Mouse (Mus musculus): ENCODE data around the gene Cdk2ap2.
"Not testable (repeated sequence)": the region's sequence is repeated elsewhere in the genome, so short reads cannot be mapped to it uniquely, and the experiment has no call there.

The Cdk2ap2 gene

GRCm38 (mm10) chr19:4096642-4097440 lies at the start of gene Cdk2ap2:
Cdk2ap2 (plus strand) TSS chr19:4097182.
- DNase-seq (ENCODE audit: low read depth, low spot score): peak; percentile 100

GRCm38 (mm10) chr19:4047859-4048258 lies 49.1 kb upstream of the Cdk2ap2 start:
- peak; percentile 81 for DNase-seq (ENCODE audit: low read depth, low spot score)

GRCm38 (mm10) chr19:4049069-4049468 lies 47.9 kb upstream of the Cdk2ap2 start:
- peak; percentile 30 for DNase-seq (ENCODE audit: low read depth, low spot score)

GRCm38 (mm10) chr19:4051016-4051415 lies 46.0 kb upstream of the Cdk2ap2 start:
- DNase-seq (ENCODE audit: low read depth, low spot score): no peak

GRCm38 (mm10) chr19:4051741-4052515 lies 45.1 kb upstream of the Cdk2ap2 start:
- DNase-seq (ENCODE audit: low read depth, low spot score): peak; percentile 60

- no peak for DNase-seq (ENCODE audit: low read depth, low spot score)
These were observed 44.4 kb upstream of the Cdk2ap2 start for GRCm38 (mm10) chr19:4052516-4053030.

- no peak for DNase-seq (ENCODE audit: low read depth, low spot score)
These were observed 42.4 kb upstream of the Cdk2ap2 start for GRCm38 (mm10) chr19:4054613-4055012.

GRCm38 (mm10) chr19:4055216-4055946 lies 41.6 kb upstream of the Cdk2ap2 start:
- no peak for DNase-seq (ENCODE audit: low read depth, low spot score)

- no peak for DNase-seq (ENCODE audit: low read depth, low spot score)
These were observed 40.9 kb upstream of the Cdk2ap2 start for GRCm38 (mm10) chr19:4055947-4056693.

- DNase-seq (ENCODE audit: low read depth, low spot score): no peak
These were observed 40.3 kb upstream of the Cdk2ap2 start for GRCm38 (mm10) chr19:4056727-4057126.

- no peak for DNase-seq (ENCODE audit: low read depth, low spot score)
These were observed 39.6 kb upstream of the Cdk2ap2 start for GRCm38 (mm10) chr19:4057389-4057788.

GRCm38 (mm10) chr19:4057962-4058361 lies 39.0 kb upstream of the Cdk2ap2 start:
- DNase-seq (ENCODE audit: low read depth, low spot score): no peak

GRCm38 (mm10) chr19:4058581-4058980 lies 38.4 kb upstream of the Cdk2ap2 start:
- no peak for DNase-seq (ENCODE audit: low read depth, low spot score)

GRCm38 (mm10) chr19:4059069-4059740 lies 37.8 kb upstream of the Cdk2ap2 start, which contains the start of gene Gstp3:
Gstp3 (minus strand) TSS chr19:4059569.
- no peak for DNase-seq (ENCODE audit: low read depth, low spot score)

GRCm38 (mm10) chr19:4060044-4060898 lies 36.7 kb upstream of the Cdk2ap2 start:
- not testable (repeated sequence) for DNase-seq (ENCODE audit: low read depth, low spot score)

GRCm38 (mm10) chr19:4060899-4061465 lies 36.0 kb upstream of the Cdk2ap2 start:
- peak; percentile 33 for DNase-seq (ENCODE audit: low read depth, low spot score)

- DNase-seq (ENCODE audit: low read depth, low spot score): not testable (repeated sequence)
These were observed 33.6 kb upstream of the Cdk2ap2 start for GRCm38 (mm10) chr19:4063357-4063756.

- not testable (repeated sequence) for DNase-seq (ENCODE audit: low read depth, low spot score)
These were observed 32.5 kb upstream of the Cdk2ap2 start for GRCm38 (mm10) chr19:4064501-4064900.

- no peak for DNase-seq (ENCODE audit: low read depth, low spot score)
These were observed 30.7 kb upstream of the Cdk2ap2 start for GRCm38 (mm10) chr19:4066280-4066679.
